Mouse (Mus musculus) layer of hippocampus, adult 9-11 months (tissue): ENCODE results near the gene Orm3.
"Not testable (repeated sequence)": the region's sequence is repeated elsewhere in the genome, so short reads cannot be mapped to it uniquely, and the experiment has no call there.

ENCODE experiments used
- DNase-seq: peaks from one replicate; pipeline ENCODE4 v3.0.0; 2022

Gene Orm3

GRCm38 (mm10) chr4:63355877-63356665 is at the start of gene Orm3:
Gene Orm3, plus strand, starts transcription at chr4:63356162.
- DNase-seq, result no peak

- DNase-seq, result peak; percentile 88
These were observed 48.5 kb upstream of the Orm3 start for GRCm38 (mm10) chr4:63307175-63308062.

GRCm38 (mm10) chr4:63308316-63308715 is 47.6 kb upstream of the Orm3 start:
- DNase-seq, result no peak

GRCm38 (mm10) chr4:63310247-63310855 is 45.6 kb upstream of the Orm3 start:
- no peak for DNase-seq

- DNase-seq, result no peak
These were observed 44.5 kb upstream of the Orm3 start for GRCm38 (mm10) chr4:63311426-63311825.

- DNase-seq, result no peak
These were observed 41.9 kb upstream of the Orm3 start for GRCm38 (mm10) chr4:63314063-63314462.

GRCm38 (mm10) chr4:63316076-63316746 is 39.8 kb upstream of the Orm3 start:
- peak; percentile 29 for DNase-seq

- not testable (repeated sequence) for DNase-seq
These were observed 36.4 kb upstream of the Orm3 start for GRCm38 (mm10) chr4:63319566-63319965.

GRCm38 (mm10) chr4:63323275-63323815 is 32.6 kb upstream of the Orm3 start:
- no peak for DNase-seq

GRCm38 (mm10) chr4:63333403-63333802 is 22.6 kb upstream of the Orm3 start:
- DNase-seq, result no peak

- peak; percentile 13 for DNase-seq
These were observed 17.4 kb upstream of the Orm3 start for GRCm38 (mm10) chr4:63338414-63339076.

- no peak for DNase-seq
These were observed 13.5 kb upstream of the Orm3 start for GRCm38 (mm10) chr4:63342491-63342890.

- DNase-seq, result no peak
These were observed 12.4 kb upstream of the Orm3 start for GRCm38 (mm10) chr4:63343608-63344007.

GRCm38 (mm10) chr4:63344295-63344694 is 11.7 kb upstream of the Orm3 start, which contains the start of gene Orm1:
Gene Orm1, plus strand, starts transcription at chr4:63344560.
- no peak for DNase-seq

- no peak for DNase-seq
These were observed 10.7 kb upstream of the Orm3 start for GRCm38 (mm10) chr4:63345261-63345660.

GRCm38 (mm10) chr4:63346659-63347058 is 9.3 kb upstream of the Orm3 start:
- no peak for DNase-seq

- DNase-seq, result no peak
These were observed 7.4 kb upstream of the Orm3 start for GRCm38 (mm10) chr4:63348524-63348923.

GRCm38 (mm10) chr4:63356981-63357570 is 1.1 kb downstream of the Orm3 start:
- no peak for DNase-seq

- no peak for DNase-seq
These were observed 3.9 kb downstream of the Orm3 start for GRCm38 (mm10) chr4:63359861-63360260.

- no peak for DNase-seq
These were observed 6.2 kb downstream of the Orm3 start, which contains the start of gene Orm2 for GRCm38 (mm10) chr4:63362150-63362549. Gene Orm2, plus strand, starts transcription at chr4:63362449.

GRCm38 (mm10) chr4:63368577-63368976 is 12.6 kb downstream of the Orm3 start:
- DNase-seq, result peak; percentile 74
